Mouse (Mus musculus) kidney, postnatal 4 days (tissue): ENCODE data around the gene Cyp4b1.
A peak's percentile ranks its signal among the peaks of the same experiment; 100 is the strongest.
"Not testable (repeated sequence)": the region's sequence is repeated elsewhere in the genome, so short reads cannot be mapped to it uniquely, and the experiment has no call there.

ENCODE experiments used
- DNase-seq, 2 experiments: peaks; one replicate each; pipeline ENCODE4 v3.0.0; 2021; ENCODE audit warnings: mixed read lengths in 2 of 2

The Cyp4b1 gene

GRCm38 (mm10) chr4:115647580-115647979 is at the start of gene Cyp4b1:
Cyp4b1 (minus strand) TSS chr4:115647723.
- DNase-seq: peak; percentile 54 to 71

DNA sequence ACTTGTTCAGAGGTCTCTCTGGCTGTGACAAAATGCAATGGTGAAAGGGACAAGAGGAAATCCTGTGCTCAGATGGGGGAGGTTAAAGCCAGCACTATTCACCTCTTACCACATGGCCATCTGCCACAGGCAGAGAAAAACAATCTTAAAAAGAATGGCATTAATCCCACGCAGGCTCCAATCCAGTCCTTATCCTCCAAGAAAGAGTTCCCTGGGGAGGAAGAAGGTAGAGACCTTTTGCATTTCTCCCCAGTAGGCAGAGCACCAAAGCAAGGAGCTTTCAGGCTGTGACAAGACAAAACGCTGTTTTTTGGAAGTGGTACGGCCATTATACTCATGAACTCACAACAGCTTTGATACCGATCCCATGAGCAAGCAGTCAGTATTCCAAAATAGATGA is 38.8 kb upstream of the Cyp4b1 start:
- DNase-seq: no peak

DNA sequence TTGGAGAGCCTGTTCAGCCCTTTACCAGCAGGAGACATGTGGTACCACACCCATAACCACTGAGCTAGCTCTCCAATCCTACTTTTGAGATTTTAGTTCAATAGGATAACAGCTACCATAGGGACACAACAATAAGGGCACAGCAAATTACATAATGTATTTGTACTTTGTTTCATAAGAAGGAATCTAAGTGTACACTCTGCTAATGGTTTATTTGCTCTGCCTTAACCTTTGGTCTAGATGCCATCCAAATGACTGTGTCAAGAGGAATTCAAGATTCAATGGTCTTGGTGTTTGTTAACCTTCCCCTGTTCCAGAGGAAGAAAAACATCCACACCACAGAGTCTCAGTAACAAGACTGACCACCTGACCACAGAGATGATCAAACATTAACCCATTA is 11.7 kb upstream of the Cyp4b1 start:
- no peak for DNase-seq

GRCm38 (mm10) chr4:115657867-115658249 is 10.3 kb upstream of the Cyp4b1 start:
- DNase-seq: no peak

- peak; percentile 59 to 67 for DNase-seq
Observed at GRCm38 (mm10) chr4:115657104-115657866, 9.8 kb upstream of the Cyp4b1 start.

GRCm38 (mm10) chr4:115656535-115656922 is 9.0 kb upstream of the Cyp4b1 start:
- DNase-seq: not testable (repeated sequence)

DNA sequence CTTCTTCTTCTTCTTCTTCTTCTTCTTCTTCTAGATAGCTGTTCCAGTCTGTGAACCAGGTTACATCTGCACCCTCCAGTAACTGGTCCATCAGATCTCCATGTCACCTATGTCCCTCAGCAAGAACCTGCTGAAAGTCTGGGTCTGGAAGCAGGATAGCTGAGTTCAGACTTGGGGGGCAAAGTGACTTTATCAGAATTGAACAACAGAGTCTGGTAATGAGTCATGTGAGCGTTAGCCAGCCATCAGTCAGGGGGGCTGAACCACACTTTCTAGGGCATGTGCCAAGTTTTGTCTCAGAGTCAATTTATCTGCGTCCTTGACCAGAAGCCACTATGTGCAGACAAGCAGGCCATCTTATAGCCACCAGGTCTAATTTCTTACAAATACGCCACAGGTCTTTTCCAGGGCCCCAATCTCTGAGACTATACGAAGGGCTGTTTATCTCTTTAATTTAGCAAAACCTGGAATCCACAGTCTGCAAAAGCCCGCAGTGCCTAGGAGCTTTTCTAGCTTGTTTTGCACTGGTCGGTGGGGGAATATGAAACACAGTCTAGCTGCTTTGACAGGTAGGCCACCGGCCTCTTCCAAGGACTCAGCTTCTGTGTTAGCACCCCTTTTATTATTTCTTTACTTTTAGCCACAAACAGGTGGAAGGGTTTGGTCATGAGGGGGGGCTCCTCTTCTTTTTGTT is 8.5 kb upstream of the Cyp4b1 start:
- DNase-seq: not testable (repeated sequence)

DNA sequence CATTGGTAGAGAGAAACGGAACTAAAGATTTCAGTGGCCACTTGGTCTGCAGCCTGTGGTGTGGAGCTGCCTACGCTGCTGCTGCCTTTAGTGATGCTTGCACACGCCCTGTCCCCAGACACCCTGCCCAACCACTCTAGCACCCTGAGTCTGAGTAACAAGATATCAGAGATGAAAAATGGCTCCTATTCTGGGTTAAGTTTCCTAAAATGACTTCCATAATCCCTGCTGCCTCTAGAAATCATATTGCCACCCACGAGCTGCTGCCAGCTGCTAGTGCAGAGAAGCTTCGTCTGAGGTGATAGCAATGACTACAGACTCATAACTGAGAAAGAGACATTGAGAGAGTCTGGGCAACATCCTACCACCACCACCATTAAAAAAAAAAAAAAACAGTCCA is 3.3 kb upstream of the Cyp4b1 start:
- DNase-seq: no peak

GRCm38 (mm10) chr4:115649344-115649743 is 1.8 kb upstream of the Cyp4b1 start:
- DNase-seq: no peak

DNA sequence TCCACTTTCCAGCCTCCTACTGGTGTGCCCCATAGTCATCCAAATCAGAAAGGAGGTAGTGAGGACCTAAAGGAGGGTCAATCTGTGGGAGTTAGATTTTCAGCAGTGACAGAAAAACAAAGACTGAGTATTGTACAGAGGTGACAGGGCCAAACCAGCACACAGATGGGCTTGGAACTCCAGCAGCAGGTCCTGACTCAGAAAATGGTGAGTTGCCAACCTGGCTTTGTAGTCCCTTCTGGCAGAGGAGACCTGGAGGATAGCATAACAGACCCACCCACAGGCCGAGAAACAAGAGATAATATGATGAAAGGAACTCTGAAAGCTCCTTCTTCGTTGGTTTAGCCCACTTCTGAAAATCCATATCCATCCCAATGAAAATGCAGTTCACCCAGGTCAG is 1.2 kb upstream of the Cyp4b1 start:
- DNase-seq: no peak

DNA sequence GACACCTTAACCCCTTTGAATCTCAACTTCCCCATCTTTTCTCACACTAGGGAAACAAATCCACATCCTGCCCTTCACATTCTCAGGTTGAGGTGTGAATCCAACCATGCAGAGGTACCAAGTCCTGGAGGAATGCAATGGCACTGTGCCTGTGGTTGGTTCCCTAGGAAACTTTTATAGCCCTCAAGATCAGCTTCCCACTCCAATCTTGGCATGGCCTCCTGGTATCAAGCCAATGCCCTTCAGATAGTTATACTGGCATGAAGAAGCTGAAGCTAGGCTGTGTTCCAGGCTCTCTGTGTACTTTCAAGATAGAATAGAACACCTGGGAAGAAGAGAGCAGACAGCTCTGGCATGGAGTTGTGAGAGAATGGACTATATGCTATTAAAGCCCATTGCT is 2.2 kb downstream of the Cyp4b1 start:
- DNase-seq: no peak

DNA sequence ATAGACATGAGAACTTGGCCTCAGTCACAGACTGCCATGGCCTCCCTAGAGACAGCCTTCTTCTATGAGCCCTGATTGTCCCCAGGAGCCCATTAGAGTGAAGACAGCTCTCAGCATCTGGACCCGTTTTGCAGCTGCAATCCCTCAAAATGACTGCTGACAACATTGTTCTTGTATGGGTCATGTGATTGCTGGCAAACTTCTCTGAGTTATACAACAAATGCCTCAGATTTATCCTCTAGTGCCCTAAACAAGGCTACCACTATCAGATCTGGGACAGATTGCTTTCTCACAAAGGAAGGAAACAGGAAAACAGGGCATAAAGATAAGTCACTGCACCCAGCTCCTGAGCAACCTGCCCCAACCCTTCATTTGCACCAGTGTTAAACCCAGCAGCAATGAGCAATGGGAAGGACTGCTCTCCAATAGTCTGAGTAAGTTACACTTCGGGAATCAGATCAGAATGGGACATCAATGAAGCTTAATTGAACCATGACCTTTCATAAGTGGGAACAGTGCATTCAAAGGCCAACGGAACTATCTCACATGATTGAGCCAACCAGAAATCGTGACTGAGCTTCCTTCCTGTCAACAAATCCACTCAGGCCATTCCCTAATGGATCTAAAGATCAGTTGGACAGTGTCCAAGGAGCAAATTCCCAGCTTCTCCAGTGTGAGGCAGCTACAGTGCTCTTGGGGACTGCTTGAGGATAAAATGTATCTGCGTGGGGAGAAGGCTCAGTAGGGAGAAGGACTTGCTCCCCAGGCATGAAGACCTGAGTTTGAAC is 4.4 kb downstream of the Cyp4b1 start:
- DNase-seq: peak; percentile 11 to 27

DNA sequence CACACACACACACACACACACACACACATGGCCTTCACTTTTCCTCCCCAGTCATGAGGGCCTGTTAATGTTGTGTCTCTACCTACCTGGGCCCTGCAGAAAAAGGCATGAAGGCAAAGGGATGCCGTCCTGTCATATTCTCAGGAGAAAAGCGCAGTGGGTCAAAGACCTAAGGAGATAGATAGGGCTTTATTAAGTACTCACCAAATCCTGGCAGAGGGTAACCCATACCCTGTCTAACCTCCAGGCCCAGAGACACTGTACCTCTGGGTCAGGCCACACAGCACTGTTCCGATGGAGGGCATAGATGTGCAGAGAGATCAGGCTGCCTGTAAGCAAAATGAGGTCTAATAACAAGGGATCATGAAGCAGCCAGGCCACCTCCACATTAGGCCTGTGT is 22.0 kb downstream of the Cyp4b1 start:
- not testable (repeated sequence) for DNase-seq

DNA sequence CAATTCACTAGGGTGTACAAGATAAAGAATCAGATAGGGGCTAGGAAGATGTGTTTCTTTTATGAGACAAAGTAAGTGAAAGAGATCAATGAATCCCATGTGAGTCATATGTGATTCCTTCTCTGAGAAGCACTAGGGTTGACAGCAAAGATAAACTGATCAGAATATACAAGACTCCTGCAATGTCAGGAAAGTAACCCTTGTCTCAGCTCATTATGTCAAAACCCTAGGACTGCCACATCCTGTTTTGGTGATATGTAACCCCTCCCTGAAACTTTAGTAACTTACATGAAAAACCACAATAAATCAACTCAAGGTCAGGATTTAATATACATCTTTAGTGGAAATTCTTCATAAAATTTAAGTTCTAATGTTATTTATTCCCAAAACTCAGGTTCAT is 33.5 kb downstream of the Cyp4b1 start:
- no peak for DNase-seq

DNA sequence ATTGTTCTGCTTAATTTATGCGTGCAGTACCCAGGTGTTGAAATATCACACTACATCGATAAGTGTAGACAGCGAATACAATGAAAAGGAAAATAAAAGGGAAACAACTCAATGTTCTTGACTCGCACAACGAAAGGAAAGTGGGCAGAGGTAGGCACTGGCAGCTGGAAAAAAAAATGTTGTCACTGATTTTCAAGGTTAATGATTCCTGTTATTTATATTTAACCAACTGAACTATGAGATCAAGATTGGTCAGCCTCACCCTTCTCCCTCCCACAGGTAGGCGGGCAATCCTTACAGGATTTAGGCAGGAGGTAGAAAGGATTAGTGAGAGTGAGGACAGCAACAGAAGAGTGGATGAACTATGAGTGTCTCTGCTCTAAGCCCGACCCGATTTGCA is 46.9 kb downstream of the Cyp4b1 start, which contains the start of gene Cyp4a32:
TSS of gene Cyp4a32 (plus strand) at position 359 of the 400 bp plus-strand sequence.
- not testable (repeated sequence) for DNase-seq

GRCm38 (mm10) chr4:115596824-115597336 is 50.6 kb downstream of the Cyp4b1 start:
- DNase-seq: no peak

GRCm38 (mm10) chr4:115596357-115596756 is 51.2 kb downstream of the Cyp4b1 start:
- no peak for DNase-seq

GRCm38 (mm10) chr4:115583036-115583435 is 64.5 kb downstream of the Cyp4b1 start:
- DNase-seq: no peak

GRCm38 (mm10) chr4:115575776-115576175 is 71.7 kb downstream of the Cyp4b1 start:
- DNase-seq: no peak

DNA sequence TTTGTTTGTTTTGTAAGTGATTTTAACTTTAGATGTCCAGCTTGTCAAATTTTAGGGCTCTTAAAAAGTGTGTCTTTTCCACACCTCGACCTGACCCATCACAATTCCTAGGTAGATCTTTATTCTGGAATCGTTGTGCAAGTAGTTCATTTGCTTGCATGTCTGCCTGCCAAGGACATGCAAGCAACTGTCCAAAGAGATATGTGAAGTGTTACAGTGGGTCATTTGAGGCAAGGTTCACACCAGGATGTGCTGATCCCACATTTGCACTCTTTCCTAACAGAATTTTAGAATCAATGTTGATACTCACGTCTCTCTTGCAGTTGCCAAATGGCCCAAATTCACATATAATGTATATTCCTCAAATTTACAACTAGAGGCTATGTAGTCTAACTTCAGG is 72.3 kb downstream of the Cyp4b1 start:
- no peak for DNase-seq
